Mouse (Mus musculus) ovary, adult 2 months (tissue): Measurements from ENCODE around the gene Cyp2ab1. TPM values are rescaled to one million over a fixed set of nuclear protein-coding genes. Genes with fewer than 3 reads are reported as not detected.

Experiments
- polyA plus RNA-seq: library from polyadenylated mRNA; depleted of rRNA; stranded (reverse); fragments of >200 nt; gene quantifications from 2 replicates; pipeline ENCODE4 v1.2.3, GENCODE M21; 2012; rRNA removed

Cyp2ab1 gene
- polyA plus RNA-seq, result 0.14 and 0.37 TPM in 2 replicates

GRCm38 (mm10) chr16:20325286-20325685 is at the start of gene Cyp2ab1:
Gene Cyp2ab1, minus strand, starts transcription at chr16:20325404.

GRCm38 (mm10) chr16:20301770-20302649 is 23.2 kb downstream of the Cyp2ab1 start, which contains the start of gene Parl:
Gene Parl, minus strand, starts transcription at chr16:20302387.

Other genes starting within 250 kb of the Cyp2ab1 start
- 8.6 and 10.0 TPM in 2 replicates for gene Klhl24, start 227.9 kb downstream of the Cyp2ab1 start, polyA plus RNA-seq
- gene Yeats2, start 184.3 kb downstream of the Cyp2ab1 start, polyA plus RNA-seq, result 49.3 and 49.7 TPM in 2 replicates
- gene Map6d1, start 84.0 kb downstream of the Cyp2ab1 start, polyA plus RNA-seq, result 4.1 and 4.4 TPM in 2 replicates
- gene Parl, start 23.0 kb downstream of the Cyp2ab1 start, polyA plus RNA-seq, result 38.7 and 46.6 TPM in 2 replicates
- gene Abcc5, start 101.0 kb upstream of the Cyp2ab1 start, polyA plus RNA-seq, result 149 and 152 TPM in 2 replicates
- gene Eif2b5, start 173.4 kb upstream of the Cyp2ab1 start, polyA plus RNA-seq, result 29.4 and 34.5 TPM in 2 replicates
- gene Dvl3, start 191.6 kb upstream of the Cyp2ab1 start, polyA plus RNA-seq, result 53.5 and 60.1 TPM in 2 replicates
- gene Ap2m1, start 210.1 kb upstream of the Cyp2ab1 start, polyA plus RNA-seq, result 383 and 503 TPM in 2 replicates
- 33.8 and 35.0 TPM in 2 replicates for gene Abcf3, start 223.2 kb upstream of the Cyp2ab1 start, polyA plus RNA-seq